Mouse (Mus musculus): ENCODE results near the gene Qdpr.

Qdpr gene

DNA sequence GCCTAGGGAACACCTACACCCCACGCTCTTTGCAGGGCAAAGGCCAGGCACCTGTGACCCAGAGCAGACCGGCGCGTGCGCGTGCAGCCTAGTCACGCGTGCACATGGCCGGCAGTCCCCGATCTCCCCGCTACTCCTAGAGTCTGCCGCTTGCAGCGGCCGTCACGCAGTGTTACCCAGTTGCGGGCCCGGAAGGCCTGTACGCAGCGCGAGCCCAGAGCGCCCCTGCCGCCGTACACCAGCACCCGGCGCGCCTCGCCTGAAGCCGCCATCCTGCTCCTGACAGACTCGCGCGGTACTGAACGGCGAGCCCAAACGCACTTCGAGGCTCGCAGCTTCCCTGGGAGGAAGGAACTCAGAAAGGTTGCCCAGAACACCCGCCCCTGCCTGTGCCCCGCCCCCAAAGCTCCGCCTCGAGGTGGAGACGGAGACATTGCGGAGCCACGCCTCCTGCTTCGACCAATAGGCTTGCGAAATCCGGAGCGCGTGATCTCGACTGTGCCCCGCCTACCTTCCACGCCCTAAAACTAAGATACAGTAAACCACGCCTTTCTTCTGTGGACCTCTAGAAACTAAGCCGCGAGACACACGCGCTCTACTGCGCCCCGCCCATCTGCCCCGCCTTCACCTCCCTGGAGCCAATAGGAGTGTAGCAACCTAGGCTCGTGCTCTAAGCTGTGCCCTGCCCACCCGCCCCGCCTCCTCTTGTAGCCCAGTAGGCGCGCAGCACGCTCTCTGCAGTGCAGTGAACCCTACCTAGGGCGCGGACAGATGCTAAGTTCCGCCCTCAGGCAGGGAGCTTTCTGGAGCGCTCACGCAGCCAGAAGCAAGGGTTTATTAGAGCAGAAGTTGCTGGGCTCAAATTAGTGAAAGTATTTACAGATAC is at the start of gene Qdpr:
Gene Qdpr, minus strand, starts transcription at position 406 of the 886 bp plus-strand sequence.
- peak; percentile 99 for DNase-seq (ENCODE audit: low read depth, low spot score)

DNA sequence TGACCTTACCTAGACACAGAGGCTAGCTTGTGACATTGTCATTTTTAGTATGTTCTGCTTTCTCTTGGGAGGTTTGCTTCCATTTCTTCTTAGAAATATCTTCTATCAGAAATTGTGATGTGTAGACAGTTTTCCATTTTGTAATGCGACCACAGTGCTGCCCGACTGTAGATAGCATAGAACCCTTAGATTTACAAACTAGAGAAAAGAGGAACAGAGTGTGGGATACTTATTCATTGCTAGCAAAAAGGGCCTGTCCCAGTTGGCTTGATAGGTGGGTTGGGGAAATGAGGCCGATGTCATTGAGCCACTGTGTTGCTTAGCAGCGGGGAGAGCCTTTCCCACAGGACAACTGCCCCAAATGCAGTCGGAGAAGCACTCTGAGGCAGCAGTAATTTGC is 47.5 kb upstream of the Qdpr start:
- DNase-seq (ENCODE audit: low read depth, low spot score): no peak

DNA sequence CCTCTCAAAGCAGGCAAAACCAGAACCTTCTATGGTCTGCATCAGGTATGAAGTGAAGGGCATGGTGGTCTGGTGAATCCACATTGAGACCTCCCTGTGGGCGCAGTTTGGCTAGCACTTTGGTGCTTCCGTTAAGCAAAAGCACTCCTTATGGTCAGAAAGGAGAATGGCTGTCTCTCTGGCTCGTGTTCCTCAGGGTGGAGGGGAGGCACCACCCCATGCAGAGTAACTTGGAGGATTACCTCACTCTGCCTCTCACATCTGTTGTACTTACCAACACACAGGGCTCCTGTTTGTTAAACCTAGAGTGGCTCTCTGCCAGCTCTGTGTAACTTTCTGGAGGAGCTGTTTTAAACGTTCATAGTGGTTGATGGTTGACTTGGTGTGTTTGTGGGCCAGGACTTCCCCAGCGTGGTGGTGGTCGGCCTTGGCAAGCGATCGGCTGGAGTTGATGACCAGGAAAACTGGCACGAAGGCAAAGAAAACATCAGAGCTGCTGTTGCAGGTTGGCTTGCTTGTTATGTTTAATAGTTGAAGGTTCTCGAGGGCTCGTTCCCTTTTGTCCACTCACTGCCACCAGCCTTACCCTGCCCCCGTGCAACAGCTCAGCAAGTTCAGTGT is 47.0 kb upstream of the Qdpr start:
- no peak for DNase-seq (ENCODE audit: low read depth, low spot score)

DNA sequence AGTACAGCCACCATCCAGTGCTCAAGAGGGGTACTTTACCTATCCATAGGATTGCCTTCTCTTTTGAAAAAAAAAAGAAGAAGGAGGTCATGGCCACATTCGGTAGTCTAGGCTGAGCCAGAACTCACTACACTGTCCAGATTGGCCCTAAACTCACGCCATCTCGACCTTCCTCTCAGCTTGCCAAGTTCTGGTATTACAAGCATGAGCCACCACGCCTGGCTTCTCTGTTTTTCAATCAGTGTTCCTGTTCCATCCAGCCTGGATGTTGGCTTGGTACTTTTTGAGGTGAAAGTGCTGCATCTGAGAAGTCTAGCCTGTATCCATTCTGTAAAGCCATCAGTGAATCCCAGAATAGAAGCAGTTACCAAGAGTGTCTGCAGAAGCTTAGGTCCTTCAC is 46.4 kb upstream of the Qdpr start:
- DNase-seq (ENCODE audit: low read depth, low spot score): no peak

DNA sequence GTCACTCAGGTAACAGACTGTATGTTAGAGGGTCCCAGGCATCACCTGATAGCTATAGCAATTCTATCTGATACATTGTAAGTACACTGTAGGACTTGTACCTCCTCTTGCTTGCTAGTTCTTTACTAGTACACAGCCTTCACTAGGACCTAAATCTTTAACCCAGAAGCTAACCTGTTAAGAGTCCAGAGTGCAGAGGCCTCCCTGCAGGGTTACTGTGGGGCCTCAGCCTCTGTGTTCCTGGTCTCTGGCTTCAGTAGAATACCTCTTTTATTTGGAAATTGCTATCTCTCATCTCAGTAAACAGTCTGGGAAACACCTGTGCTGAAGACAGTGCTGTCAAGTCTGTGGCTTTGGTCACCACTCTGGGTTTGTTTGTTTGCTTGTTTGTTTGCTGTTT is 46.0 kb upstream of the Qdpr start:
- DNase-seq (ENCODE audit: low read depth, low spot score): no peak

DNA sequence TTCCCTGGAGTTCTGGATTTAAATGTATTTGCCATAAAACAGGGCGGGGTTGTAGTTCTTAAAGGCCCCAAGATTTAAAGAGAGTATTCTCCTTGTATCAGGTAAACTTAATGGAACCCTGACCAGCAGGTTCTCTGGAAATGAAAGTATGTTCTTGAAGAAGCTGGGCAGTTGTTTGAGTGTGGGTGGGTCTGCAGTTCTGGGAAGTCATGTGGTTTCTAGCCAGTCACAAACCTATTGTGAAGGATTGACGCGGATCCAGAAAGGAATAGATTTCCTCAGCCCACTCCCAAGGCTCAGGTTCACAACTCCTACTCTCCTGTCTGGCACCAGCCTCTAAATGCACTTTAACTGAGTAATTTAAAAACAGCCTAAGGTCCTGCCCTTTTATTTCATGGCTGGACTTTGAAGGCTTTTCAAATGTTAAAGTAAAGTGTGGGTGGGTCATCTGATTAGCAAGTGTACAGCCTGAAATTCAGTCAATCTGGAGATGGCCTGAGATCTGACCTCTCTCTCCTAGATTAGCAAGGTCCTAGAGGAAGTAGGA is 45.5 kb upstream of the Qdpr start:
- DNase-seq (ENCODE audit: low read depth, low spot score): no peak

DNA sequence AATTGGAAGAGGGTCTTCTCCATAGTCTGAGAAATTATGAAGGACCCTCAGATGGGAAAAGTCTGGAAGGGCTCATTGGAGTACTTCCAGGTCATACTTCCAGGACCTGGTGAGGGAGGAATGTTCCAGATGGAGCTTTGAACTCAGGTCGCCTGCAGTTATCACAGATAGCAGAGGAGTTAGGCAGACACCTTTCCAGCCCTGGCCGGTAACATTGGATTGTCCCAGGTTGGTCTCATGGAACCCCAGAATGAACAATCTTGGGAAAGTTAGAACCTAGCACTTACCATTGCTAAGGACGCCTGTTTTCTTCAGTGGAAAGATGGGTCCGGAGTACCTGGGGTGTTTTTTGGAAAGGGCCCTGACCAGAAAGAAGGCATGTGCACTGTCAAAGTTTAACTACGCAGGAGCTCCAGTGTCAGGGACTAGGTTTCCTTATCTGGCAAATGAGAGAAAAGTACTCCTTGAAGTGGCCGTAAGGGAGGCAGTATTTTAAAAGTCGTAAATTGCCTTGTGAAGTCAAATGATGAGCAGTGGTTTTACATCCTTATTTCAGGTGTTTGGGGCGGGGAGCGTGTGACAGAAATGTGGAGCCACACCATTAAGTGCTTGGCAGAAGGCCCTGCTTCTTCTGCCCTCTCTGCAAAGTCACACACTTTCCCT is 44.2 kb upstream of the Qdpr start:
- no peak for DNase-seq (ENCODE audit: low read depth, low spot score)

DNA sequence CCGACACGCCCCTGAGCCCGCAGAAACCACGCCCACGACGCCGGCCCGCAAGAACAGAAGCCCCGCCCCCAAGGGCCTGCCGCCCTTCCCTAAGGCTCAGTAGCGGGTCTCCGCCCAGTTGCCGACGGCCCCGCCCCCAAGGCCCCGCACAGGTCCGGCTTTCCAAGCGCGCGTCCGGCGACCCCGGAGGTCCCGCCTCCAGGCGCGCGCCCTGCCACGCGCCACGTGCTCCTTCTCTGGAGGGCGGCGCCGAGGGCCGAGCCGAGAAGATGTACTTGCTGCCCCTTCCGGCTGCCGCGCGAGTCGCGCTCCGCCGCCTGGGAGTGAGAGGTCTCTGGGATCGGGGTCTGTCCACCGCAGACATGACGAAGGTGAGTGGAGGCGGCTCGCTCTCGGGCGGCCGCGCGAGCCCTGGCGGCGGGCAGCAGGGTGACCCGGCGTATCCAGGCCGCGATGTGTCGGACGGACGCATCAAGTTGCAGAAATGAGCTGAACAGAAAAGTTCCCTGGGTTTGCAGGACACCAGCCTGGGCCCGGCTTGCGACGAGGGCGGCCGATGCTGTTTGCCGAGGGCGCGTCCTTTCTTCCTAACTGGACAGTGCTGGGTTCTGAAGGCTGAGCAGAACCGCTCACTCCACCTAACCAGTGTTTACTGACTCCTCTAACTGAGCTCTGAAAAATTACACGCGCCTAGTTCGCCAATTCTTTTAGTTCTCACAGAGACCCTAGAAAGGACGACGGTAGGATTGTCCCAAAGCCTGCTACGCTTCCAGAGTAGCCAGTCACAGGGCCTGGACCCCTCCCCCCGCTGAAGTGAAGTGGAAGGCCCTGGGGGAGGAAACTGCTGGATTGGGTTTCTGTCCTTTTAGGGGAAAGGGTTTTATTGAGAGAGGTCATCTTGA is 43.4 kb upstream of the Qdpr start, which contains the start of gene Lap3:
Gene Lap3, plus strand, starts transcription at position 184 of the 902 bp plus-strand sequence.
- DNase-seq (ENCODE audit: low read depth, low spot score): peak; percentile 98

DNA sequence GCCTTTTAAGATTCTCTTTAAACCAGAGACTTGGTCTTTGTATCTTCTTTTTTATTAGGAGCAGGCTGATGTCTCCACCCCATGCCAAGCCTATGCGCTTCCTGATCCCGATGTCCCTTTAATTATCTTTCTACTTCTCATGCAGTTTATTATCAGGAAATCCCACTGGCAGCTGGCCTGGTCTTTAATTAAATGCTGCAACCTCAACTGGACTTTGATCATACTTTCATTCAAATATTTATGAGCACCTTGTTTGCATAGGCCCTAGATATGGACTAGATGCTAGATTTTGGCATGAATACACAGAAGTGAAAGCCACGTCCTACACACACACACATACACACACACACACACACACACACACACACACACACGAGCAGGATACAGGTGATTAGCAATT is 41.7 kb upstream of the Qdpr start:
- no peak for DNase-seq (ENCODE audit: low read depth, low spot score)

DNA sequence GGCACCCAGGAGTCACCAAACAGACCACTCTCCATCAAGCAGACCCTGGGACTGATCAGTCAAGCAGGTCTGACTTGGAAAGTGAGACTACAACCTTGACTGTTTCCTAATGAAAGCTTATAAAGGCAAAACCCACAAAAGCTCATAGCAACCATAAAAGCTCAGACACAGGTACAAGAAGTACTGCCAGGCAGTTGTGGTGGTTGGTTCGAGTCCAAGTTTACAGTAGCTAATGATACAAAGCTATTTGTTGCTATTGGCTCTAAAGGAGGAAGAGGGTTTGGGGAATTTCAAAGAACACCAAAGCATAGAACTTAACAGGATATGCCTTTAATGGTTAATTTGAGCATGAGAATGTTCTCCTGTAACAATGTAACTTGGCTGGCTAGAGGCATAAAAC is 33.6 kb upstream of the Qdpr start:
- DNase-seq (ENCODE audit: low read depth, low spot score): no peak

DNA sequence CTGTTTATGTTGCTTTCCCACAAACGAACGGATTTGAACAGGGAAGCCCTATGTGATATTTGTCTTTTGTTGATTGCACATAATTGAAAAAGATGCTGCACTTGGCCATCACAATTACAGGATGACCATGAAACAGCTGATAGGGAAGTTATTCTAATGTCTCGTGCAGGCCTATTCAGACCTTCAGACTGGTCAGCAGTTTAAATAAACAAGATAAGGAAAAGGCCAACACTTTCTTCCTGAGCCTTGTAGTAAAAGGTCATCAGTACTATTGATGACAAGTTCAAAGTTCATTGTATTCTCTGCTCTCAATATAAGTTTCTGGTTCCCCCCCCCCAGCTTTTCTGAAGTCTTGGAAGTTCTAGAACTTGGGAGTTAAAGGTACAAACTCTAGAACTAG is 32.6 kb upstream of the Qdpr start:
- no peak for DNase-seq (ENCODE audit: low read depth, low spot score)

DNA sequence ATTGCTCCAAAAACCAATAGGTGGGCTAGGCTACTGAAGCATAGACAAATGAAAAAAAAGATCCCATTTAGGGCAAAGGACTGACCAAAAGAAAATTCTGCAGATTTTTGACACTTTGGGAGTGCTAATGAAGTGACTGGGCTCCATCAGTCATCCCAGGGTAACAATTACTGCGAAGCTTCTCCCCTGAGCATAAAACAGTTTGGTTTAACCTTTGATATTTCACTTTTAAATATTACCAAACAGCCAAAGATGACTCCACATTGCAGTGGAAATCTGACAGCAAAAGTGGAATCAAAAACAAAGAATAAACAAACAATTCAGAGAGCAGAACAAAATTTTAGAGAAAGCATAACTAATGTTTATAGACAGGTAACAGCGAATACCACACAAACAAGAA is 31.1 kb upstream of the Qdpr start:
- DNase-seq (ENCODE audit: low read depth, low spot score): no peak

DNA sequence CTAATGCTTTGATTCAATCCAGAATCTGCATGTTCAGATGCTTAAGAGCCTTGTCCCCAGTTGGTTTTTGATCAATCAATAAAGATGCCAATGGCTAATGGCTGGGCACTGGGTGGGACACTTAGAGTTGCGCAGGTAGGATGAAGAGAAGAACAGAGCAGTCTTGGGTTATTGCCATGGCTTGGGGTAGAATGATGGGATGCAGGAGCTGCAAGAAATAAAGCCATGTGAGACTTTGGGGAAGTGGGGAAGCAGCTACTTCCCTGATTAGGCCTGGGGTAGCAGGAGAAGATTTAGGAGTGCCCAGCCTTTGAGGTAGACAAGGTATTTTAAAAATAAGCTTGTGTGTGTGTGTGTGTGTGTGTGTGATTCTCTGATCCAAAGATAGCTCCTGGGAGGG is 30.0 kb upstream of the Qdpr start:
- DNase-seq (ENCODE audit: low read depth, low spot score): no peak

DNA sequence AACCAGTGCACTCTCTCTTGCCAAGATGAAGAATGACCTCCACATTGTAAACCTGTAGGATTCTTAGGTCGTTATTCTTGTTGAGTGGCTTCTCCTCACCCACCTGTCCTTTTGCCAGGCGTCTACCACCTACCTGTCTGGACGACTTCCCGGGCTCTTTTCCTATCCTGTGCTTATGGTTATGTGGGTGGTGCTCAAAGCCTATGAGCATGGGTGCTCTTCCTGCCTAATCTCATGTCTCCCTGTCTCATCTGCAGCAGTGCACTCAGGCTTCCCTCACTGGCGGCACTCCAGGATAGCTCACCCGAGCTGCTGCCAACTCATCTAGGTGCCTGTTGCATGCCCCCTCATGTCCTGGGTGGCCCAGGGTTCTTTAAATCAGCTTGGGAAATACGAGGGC is 27.6 kb upstream of the Qdpr start:
- DNase-seq (ENCODE audit: low read depth, low spot score): no peak

DNA sequence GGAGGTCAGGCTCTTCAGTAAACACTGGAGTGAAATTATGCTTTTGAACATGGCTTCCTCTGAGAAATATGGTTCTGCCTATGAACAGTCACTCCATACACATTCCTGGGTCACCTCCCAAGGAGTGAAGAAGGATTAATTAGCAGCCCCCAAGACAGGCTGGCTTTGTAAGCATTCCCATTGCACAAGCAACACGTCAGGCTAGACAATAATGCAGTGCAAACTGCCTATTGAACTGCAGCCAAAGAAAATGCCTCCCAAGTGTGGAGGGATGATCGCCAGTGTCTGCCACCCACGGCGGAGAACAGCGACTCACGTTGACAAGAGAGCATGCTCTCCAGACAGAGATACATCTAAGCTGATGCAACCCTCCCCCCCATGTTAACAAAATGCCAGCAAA is 26.3 kb upstream of the Qdpr start:
- peak; percentile 9 for DNase-seq (ENCODE audit: low read depth, low spot score)

DNA sequence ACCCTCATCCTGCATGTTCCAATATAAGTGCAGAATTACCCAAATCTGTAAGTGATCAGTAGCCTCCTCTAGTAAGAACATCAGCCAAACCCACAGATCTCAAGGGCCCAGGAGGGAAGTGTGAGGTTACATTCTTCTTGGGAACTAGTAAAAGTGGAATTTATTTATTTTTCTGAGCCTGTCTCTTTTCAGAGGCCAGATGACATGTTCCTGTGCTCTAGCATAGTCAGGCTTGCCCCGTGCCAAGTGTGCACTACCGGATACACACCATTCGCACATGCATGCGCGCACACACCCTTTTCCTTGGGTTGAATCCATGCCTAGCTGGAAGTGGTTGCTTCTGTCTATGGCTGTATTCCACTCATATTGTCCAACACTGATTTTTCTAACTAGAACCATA is 25.7 kb upstream of the Qdpr start:
- no peak for DNase-seq (ENCODE audit: low read depth, low spot score)

DNA sequence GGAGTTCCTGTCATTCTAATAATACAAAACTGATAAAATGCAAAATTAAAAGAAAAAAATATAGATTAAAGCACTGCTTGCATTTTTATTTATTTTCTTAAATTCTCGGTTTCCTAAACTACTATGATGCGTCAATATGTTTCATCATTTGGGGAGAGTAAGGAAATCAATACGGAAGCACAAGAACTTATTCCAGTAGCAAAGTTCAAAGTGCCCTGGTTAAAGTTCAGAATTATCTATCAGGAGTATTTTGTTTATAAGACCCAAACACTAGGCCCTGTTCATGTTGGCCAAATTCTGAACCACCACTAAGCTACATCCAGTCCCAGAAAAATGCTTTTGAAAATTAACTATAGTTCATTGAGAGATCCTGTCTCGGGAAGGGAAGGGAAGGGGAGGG is 24.7 kb upstream of the Qdpr start:
- no peak for DNase-seq (ENCODE audit: low read depth, low spot score)

DNA sequence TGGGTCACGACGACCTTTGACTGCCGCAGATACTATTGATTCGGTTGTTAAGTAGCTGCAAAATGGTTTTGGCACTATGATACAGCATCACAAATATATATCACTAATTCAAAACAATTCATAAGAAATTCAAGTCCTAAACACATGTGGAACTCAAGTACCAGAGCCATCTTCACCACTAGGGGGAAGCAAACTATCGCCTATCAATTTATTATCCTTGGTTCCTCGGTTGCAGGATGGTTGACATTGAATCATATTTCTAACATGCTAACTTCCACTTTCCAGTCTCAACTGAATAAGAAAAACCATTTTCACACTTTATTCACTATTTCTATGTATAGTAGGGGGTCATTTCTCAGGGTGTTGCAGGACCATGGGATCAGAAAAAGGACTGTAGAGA is 24.2 kb upstream of the Qdpr start:
- DNase-seq (ENCODE audit: low read depth, low spot score): peak; percentile 74

DNA sequence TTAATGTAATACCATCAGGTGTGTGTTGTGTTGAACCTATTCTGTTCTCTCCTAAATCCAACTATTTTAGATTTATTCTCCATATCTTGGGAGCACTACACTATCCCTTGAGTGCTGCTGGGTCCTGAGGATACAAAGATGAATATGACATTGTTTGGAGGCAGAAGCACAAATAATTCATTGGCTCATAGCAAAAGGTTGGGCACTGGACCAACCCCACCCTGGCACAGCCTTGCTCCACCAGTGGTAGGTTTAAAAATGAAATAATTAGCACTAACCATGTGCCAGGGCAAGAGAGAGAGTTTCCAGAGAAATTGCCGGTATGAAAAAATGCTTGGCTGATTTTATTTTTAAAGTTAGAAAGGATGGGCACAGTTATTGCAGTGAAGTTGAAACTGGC is 23.5 kb upstream of the Qdpr start:
- no peak for DNase-seq (ENCODE audit: low read depth, low spot score)

DNA sequence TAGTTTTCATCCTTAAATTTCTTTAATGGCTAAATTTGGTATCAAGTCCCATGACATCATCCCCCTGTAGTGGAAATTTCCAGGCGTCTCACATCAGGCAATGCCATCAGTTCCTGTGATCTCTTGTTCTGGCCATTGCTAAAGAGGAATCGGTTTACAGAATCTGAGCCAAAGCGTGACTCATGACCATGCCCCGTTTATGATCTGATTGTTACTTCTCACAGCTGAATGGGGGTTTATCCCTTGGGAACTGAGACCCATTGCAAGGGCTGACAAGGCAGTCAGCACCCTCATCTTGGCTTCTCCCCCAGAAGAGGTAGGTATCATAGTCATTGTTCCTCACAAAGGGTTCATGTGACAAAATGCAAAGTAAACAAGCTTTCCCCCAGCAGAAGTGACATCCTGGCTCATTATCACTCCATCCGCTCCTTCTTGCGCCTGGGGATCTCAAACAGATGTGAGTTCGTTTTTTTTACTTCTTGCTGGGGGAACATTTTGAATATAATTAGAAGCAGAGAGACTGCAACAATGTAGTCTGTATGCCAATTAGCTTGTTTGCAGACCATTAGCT is 22.9 kb upstream of the Qdpr start:
- no peak for DNase-seq (ENCODE audit: low read depth, low spot score)

DNA sequence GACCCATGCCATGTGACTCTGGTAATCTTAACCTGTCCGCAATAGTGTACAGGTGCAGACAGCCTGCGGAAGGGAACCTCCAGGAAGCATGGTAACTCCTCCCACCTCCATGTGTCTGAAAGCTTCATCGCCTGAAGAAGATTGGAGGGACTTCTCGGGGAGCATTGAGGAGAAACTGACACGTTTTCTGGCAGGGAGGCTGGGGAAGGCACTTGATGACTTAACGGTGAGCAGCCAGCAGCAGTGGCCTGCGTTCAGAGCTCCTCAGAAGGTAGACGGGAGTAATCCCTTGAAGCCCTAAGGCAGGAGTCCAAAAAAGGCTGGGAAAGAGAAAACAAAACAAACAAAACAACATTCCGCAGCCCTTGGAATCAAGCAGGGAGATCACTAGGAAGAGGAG is 4.4 kb upstream of the Qdpr start:
- DNase-seq (ENCODE audit: low read depth, low spot score): no peak

Measured in mesoderm, embryonic 11.5 days (tissue).